Mouse (Mus musculus): Measurements from ENCODE around the gene Coq2. TPM values are rescaled to one million over a fixed set of nuclear protein-coding genes. Genes with fewer than 3 reads are reported as not detected.

Coq2 gene
- polyA plus RNA-seq, 1 experiment from 2014 or later: 59.4 TPM

GRCm38 (mm10) chr5:100613896-100614768 is 60.8 kb downstream of the Coq2 start:
- Histone ChIP-seq H3K9ac (ENCODE audit: low read length) (no peak overlapping the region), H3K4me3 (ENCODE audit: low read depth, low read length) (no peak overlapping the region), H3K27me3 (ENCODE audit: control insufficient read depth, insufficient read depth, low read length) (no peaks in the 10 kb centered on the region), H3K9me3 (ENCODE audit: control insufficient read depth, low read length) (no peaks in the 10 kb centered on the region), H3K36me3 (ENCODE audit: control insufficient read depth, insufficient read depth, low read length) (no peaks in the 10 kb centered on the region), H3K4me1 (ENCODE audit: control insufficient read depth, insufficient read depth, low read length) (no peaks in the 10 kb centered on the region), H3K4me2 (no peak overlapping the region), H3K27ac (ENCODE audit: low read depth, low read length) (no peak overlapping the region)
- ATAC-seq (ENCODE audit: low FRiP score) (no peak), DNase-seq (ENCODE audit: low spot score, missing footprints) (no peak)
- WGBS: 90% methylated on average over 17 of the region's 17 CpGs

- Histone ChIP-seq H3K4me2 (no peak overlapping the region), H3K27me3 (ENCODE audit: control insufficient read depth, insufficient read depth, low read length) (no peaks in the 10 kb centered on the region), H3K4me1 (ENCODE audit: control insufficient read depth, insufficient read depth, low read length) (no peaks in the 10 kb centered on the region), H3K9ac (ENCODE audit: low read length) (no peak overlapping the region), H3K36me3 (ENCODE audit: control insufficient read depth, insufficient read depth, low read length) (no peaks in the 10 kb centered on the region), H3K27ac (ENCODE audit: low read depth, low read length) (no peak overlapping the region), H3K4me3 (ENCODE audit: low read depth, low read length) (no peak overlapping the region), H3K9me3 (ENCODE audit: control insufficient read depth, low read length) (no peaks in the 10 kb centered on the region)
- no peak for ATAC-seq (ENCODE audit: low FRiP score)
- DNase-seq (ENCODE audit: low spot score, missing footprints): no peak
- WGBS: 87% methylated on average over 9 of the region's 9 CpGs
Observed at GRCm38 (mm10) chr5:100607868-100608267, 67.1 kb downstream of the Coq2 start.

DNA sequence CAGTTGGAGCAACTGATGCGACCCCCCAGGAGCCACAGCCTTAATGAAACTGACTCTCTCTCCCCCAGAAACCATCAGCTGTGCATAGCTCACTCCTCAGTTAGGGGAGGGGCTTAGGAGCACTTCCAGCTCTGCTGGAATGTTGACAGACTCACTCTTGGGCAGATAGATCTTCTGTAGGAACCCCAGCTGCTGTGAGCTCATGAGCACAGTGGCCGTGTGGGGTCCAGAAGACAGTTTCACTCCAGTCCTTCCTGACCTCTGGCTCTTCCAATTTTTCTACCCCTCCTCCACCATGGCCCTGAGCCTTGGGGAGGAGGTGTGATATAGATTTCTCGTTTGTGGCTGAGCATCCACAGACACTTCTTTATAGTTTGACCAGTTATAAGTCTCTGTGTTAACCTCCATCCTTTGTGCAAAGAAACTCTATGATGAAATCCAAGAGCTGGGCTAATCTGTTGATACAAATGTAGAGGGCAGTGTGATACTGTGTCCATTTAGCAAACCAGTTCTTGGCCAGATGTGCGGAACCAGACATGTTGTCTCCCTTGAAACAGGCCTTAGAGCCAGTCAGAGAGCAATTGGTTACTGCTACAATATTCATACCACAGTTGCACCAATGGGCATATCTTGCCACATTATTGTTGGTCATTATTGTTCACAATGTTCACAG is 67.7 kb downstream of the Coq2 start:
- Histone ChIP-seq H3K9me3 (ENCODE audit: control insufficient read depth, low read length) (no peaks in the 10 kb centered on the region), H3K36me3 (ENCODE audit: control insufficient read depth, insufficient read depth, low read length) (no peaks in the 10 kb centered on the region), H3K4me3 (ENCODE audit: low read depth, low read length) (no peak overlapping the region), H3K9ac (ENCODE audit: low read length) (no peak overlapping the region), H3K27ac (ENCODE audit: low read depth, low read length) (no peak overlapping the region), H3K27me3 (ENCODE audit: control insufficient read depth, insufficient read depth, low read length) (no peaks in the 10 kb centered on the region), H3K4me1 (ENCODE audit: control insufficient read depth, insufficient read depth, low read length) (no peaks in the 10 kb centered on the region), H3K4me2 (no peak overlapping the region)
- 69% methylated on average over 4 of the region's 4 CpGs for WGBS
- DNase-seq (ENCODE audit: low spot score, missing footprints) (no peak), ATAC-seq (ENCODE audit: low FRiP score) (no peak)

DNA sequence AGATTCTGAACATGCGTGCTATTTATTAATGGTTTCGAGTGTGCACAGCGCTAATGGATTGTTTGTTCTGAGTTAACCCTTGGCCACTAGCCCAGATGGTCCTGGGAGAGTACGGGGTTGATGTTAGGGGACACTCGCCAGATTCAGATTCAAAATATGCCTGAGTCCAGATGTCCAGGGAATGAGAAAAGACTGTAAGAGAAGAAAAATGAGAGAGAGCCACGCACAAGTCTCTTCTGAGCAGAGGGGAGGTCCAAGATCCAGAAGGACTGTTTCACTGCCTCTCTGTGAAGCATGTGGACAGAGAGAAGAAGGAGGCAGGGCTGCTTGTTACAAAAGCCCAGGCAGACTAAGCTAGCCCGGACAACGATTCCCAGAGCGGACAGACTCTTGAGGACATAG is 69.1 kb downstream of the Coq2 start:
- Histone ChIP-seq H3K9me3 (ENCODE audit: control insufficient read depth, low read length) (no peaks in the 10 kb centered on the region), H3K4me1 (ENCODE audit: control insufficient read depth, insufficient read depth, low read length) (no peaks in the 10 kb centered on the region), H3K36me3 (ENCODE audit: control insufficient read depth, insufficient read depth, low read length) (no peaks in the 10 kb centered on the region), H3K4me2 (no peak overlapping the region), H3K4me3 (ENCODE audit: low read depth, low read length) (no peak overlapping the region), H3K27me3 (ENCODE audit: control insufficient read depth, insufficient read depth, low read length) (no peaks in the 10 kb centered on the region), H3K9ac (ENCODE audit: low read length) (no peak overlapping the region), H3K27ac (ENCODE audit: low read depth, low read length) (no peak overlapping the region)
- ATAC-seq (ENCODE audit: low FRiP score) (no peak), DNase-seq (ENCODE audit: low spot score, missing footprints) (no peak)
- 79% methylated on average over 9 of the region's 9 CpGs for WGBS

Other genes with a start within 250 kb of the Coq2 start
- 18.7 and 21.4 TPM in 2 replicates for gene Lin54, start 174.5 kb downstream of the Coq2 start, polyA plus RNA-seq (2014; fragmentation: Nextera tagmentation; extraction: Ambion mirVana)
- 242 and 251 TPM in 2 replicates for gene Cops4, start 156.8 kb downstream of the Coq2 start, polyA plus RNA-seq (2014; fragmentation: Nextera tagmentation; extraction: Ambion mirVana)
- 1.4 and 1.7 TPM in 2 replicates for gene Plac8, start 102.9 kb downstream of the Coq2 start, polyA plus RNA-seq (2014; fragmentation: Nextera tagmentation; extraction: Ambion mirVana)
- 1.2 and 1.3 TPM in 2 replicates for gene Hpse, start 44.6 kb upstream of the Coq2 start, polyA plus RNA-seq (2014; fragmentation: Nextera tagmentation; extraction: Ambion mirVana)
- 17.6 and 22.4 TPM in 2 replicates for gene Helq, start 123.5 kb upstream of the Coq2 start, polyA plus RNA-seq (2014; fragmentation: Nextera tagmentation; extraction: Ambion mirVana)
- 167 and 178 TPM in 2 replicates for gene Mrps18c, start 123.5 kb upstream of the Coq2 start, polyA plus RNA-seq (2014; fragmentation: Nextera tagmentation; extraction: Ambion mirVana)
- 23.3 and 28.9 TPM in 2 replicates for gene Abraxas1, start 145.8 kb upstream of the Coq2 start, polyA plus RNA-seq (2014; fragmentation: Nextera tagmentation; extraction: Ambion mirVana)
- 0.07 and 0.37 TPM in 2 replicates for gene Gpat3, start 170.6 kb upstream of the Coq2 start, polyA plus RNA-seq (2014; fragmentation: Nextera tagmentation; extraction: Ambion mirVana)